Mouse (Mus musculus) midbrain, embryonic 16.5 days (tissue): Measurements from ENCODE around the gene Lcat. TPM values are rescaled to one million over a fixed set of nuclear protein-coding genes. Genes with fewer than 3 reads are reported as not detected.
A peak's percentile ranks its signal among the peaks of the same experiment; 100 is the strongest.

Experiments used
- ATAC-seq: fragments of 200-750 bp; cut with Nextera tagmentation; 2 replicates; pipeline ENCODE4 v1.8.0; 2017; ENCODE audit warnings: moderate TSS enrichment
- H3K27ac ChIP-seq: fragments of 300-500 bp; sonication (generic); 2 replicates; pipeline ENCODE4 v1.5.1; 2014; ENCODE audit warnings: mild to moderate bottlenecking, low read length, mixed read lengths
- H3K27me3 ChIP-seq: fragments of 300-500 bp; sonication (generic); 2 replicates; pipeline ENCODE4 v1.6.1; 2014; ENCODE audit warnings: low read depth, low read length, mixed read lengths; ENCODE audit not compliant: control insufficient read depth, insufficient read depth
- H3K36me3 ChIP-seq: fragments of 300-500 bp; sonication (generic); 2 replicates; pipeline ENCODE4 v1.6.1; 2014; ENCODE audit warnings: mild to moderate bottlenecking, low read length, moderate library complexity, mixed read lengths; ENCODE audit not compliant: control insufficient read depth, insufficient read depth
- H3K4me1 ChIP-seq: fragments of 300-500 bp; sonication (generic); 2 replicates; pipeline ENCODE4 v1.6.1; 2014; ENCODE audit warnings: mild to moderate bottlenecking, low read length, mixed read lengths; ENCODE audit not compliant: control insufficient read depth, insufficient read depth
- H3K4me2 ChIP-seq: fragments of 300-500 bp; sonication (generic); 2 replicates; pipeline ENCODE4 v1.6.1; 2014; ENCODE audit warnings: mild to moderate bottlenecking, low read length, mixed read lengths
- H3K4me3 ChIP-seq: fragments of 300-500 bp; sonication (generic); 2 replicates; pipeline ENCODE4 v1.5.1; 2014; ENCODE audit warnings: low read depth, mild to moderate bottlenecking, low read length, moderate library complexity, mixed read lengths
- H3K9ac ChIP-seq: fragments of 300-500 bp; sonication (generic); 2 replicates; pipeline ENCODE4 v1.6.1; 2014; ENCODE audit warnings: low read depth, low read length, mixed read lengths
- H3K9me3 ChIP-seq: fragments of 300-500 bp; sonication (generic); replicated peaks from 2 replicates; pipeline ENCODE4 v1.6.1; 2014; ENCODE audit warnings: mild to moderate bottlenecking, low read length, mixed read lengths; ENCODE audit not compliant: control insufficient read depth, poor library complexity, severe bottlenecking
- WGBS: fragments of 180-500 bp; shearing (Covaris S2); extraction: QIAGEN DNeasy Blood & Tissue Kit; methylation state at CpG from one replicate; pipeline ENCODE4 v1.1.7; 2014; 5-methylcytosine and 5-hydroxymethylcytosine counted together
- polyA plus RNA-seq: library from polyadenylated mRNA; unstranded; fragments of >200 nt; fragmentation: Nextera tagmentation; extraction: Ambion mirVana; gene quantifications from 2 replicates; pipeline ENCODE4 v1.2.1, GENCODE M21; 2015

Lcat gene
- polyA plus RNA-seq, 1 experiment from 2014 or later: 3.0 TPM

- H3K27ac ChIP-seq: no peak overlapping the region
- 82% methylated on average over 8 of the region's 8 CpGs for WGBS
- H3K27me3 ChIP-seq: peaks cover 8% of the 10 kb centered on the region
- H3K9ac ChIP-seq: no peak overlapping the region
- ATAC-seq: no peak
- no peaks in the 10 kb centered on the region for H3K4me1 ChIP-seq
- no peak overlapping the region for H3K4me3 ChIP-seq
- no peaks in the 10 kb centered on the region for H3K36me3 ChIP-seq
- H3K4me2 ChIP-seq: no peak overlapping the region
- H3K9me3 ChIP-seq: no peaks in the 10 kb centered on the region
Observed at GRCm38 (mm10) chr8:105971019-105971720, 28.0 kb upstream of the Lcat start.

GRCm38 (mm10) chr8:105969367-105969766 is 26.2 kb upstream of the Lcat start:
- H3K4me3 ChIP-seq: no peak overlapping the region
- no peaks in the 10 kb centered on the region for H3K9me3 ChIP-seq
- no peaks in the 10 kb centered on the region for H3K36me3 ChIP-seq
- ATAC-seq: no peak
- 71% methylated on average over 1 of the region's 1 CpGs for WGBS
- peaks cover 8% of the 10 kb centered on the region for H3K4me1 ChIP-seq
- H3K27me3 ChIP-seq: peaks cover 24% of the 10 kb centered on the region
- no peak overlapping the region for H3K4me2 ChIP-seq
- no peak overlapping the region for H3K9ac ChIP-seq
- H3K27ac ChIP-seq: no peak overlapping the region

DNA sequence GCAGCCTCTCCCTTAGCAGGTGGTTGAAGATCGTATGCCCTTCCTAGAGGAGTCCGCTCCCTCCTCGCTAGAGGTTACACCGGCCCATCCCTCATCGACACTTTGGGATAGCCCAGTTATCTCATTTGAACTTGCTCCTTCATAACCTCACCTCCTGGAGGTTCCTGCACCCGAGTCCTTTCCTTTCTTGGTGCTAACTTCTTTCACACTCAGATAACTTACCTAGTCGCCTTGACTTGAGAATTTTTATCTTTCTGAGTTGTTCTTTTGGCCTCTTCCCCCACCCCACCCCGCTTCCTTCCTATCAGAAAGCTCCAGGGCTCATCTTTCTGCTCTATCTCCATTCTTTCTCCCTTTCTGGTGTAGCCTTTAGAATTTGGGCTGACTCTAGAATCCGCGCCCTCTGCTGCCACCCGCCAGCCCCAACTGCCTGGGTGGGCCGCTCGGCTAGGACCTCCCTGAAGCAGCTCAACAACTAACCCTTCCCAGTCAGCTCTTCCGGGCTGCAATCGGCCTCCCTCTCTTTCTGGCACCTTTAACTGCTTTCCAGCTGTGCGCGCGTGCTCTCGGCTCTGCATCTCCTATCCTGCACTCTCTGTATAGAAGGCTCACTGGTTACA is 23.6 kb upstream of the Lcat start:
- Histone ChIP-seq H3K9me3 (no peaks in the 10 kb centered on the region), H3K4me1 (peaks cover 8% of the 10 kb centered on the region), H3K4me2 (no peak overlapping the region; the same call in 1 of the 2 replicates), H3K9ac (no peak overlapping the region), H3K27ac (no peak overlapping the region), H3K27me3 (peaks cover 24% of the 10 kb centered on the region), H3K36me3 (no peaks in the 10 kb centered on the region), H3K4me3 (no peak overlapping the region)
- 10% methylated on average over 19 of the region's 19 CpGs for WGBS
- no peak for ATAC-seq

- Histone ChIP-seq H3K9me3 (no peaks in the 10 kb centered on the region), H3K27me3 (peaks cover 24% of the 10 kb centered on the region), H3K36me3 (no peaks in the 10 kb centered on the region), H3K4me2 (peak within 1 kb of the TSS; percentile 49), H3K27ac (no peak within 1 kb of the TSS), H3K9ac (peak within 1 kb of the TSS; percentile 56), H3K4me1 (peaks cover 8% of the 10 kb centered on the region), H3K4me3 (peak within 1 kb of the TSS; percentile 37)
- 1% methylated on average over 46 of the region's 47 CpGs for WGBS
- ATAC-seq: peak; percentile 58; the same call in 1 of the 2 replicates
Observed at GRCm38 (mm10) chr8:105965905-105966341, 22.7 kb upstream of the Lcat start, which contains the start of gene Slc12a4. TSS of gene Slc12a4 (minus strand) at chr8:105966097.

GRCm38 (mm10) chr8:105965266-105965904 is 22.2 kb upstream of the Lcat start:
- no peak for ATAC-seq
- no peaks in the 10 kb centered on the region for H3K36me3 ChIP-seq
- peak overlapping the region; percentile 49 for H3K4me2 ChIP-seq
- H3K27me3 ChIP-seq: peaks cover 24% of the 10 kb centered on the region
- WGBS: 3% methylated on average over 33 of the region's 40 CpGs
- H3K27ac ChIP-seq: no peak overlapping the region
- peak overlapping the region; percentile 37 for H3K4me3 ChIP-seq
- peak overlapping the region; percentile 56 for H3K9ac ChIP-seq
- no peaks in the 10 kb centered on the region for H3K9me3 ChIP-seq
- peaks cover 8% of the 10 kb centered on the region for H3K4me1 ChIP-seq

DNA sequence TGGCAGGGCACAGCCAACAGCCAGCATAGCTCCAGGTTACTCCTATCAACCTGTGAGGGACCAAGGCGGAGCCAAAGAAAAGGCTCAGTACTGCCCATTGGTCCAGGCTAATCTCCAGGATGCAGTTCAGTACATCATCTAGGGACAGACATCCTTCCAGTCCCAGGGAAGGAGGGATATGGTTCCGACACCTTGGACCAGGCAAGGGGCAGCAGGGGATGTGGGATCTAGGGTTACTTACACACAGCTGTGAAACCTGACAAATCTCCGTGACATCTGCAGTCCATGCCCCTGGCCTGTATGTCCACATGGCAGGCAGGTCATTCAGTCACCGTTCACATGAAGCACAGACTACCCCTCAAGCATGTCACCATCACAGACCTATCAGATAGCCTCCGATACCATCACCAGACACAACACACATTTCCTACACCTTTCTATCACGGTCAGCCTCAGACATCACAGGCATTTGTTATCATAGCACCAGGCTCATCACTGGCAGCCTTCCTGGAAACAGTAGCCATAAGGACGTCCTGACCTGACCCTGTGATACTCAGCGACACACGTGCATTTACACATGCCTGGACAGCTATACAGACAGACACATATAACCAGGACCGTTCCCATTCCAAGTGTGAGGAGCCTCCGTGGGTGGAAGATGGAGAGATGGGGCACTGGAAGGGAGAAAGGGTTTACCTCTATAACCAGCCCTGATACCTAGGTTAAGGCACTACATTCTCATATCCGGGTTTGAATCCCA is 21.5 kb upstream of the Lcat start:
- peaks cover 24% of the 10 kb centered on the region for H3K27me3 ChIP-seq
- peak overlapping the region; percentile 49 for H3K4me2 ChIP-seq
- WGBS: 77% methylated on average over 12 of the region's 12 CpGs
- H3K4me3 ChIP-seq: peak overlapping the region; percentile 37; the same call in 1 of the 2 replicates
- H3K4me1 ChIP-seq: peaks cover 8% of the 10 kb centered on the region
- no peaks in the 10 kb centered on the region for H3K36me3 ChIP-seq
- H3K9me3 ChIP-seq: no peaks in the 10 kb centered on the region
- no peak for ATAC-seq
- H3K9ac ChIP-seq: no peak overlapping the region
- H3K27ac ChIP-seq: no peak overlapping the region

- Histone ChIP-seq H3K4me3 (no peak overlapping the region), H3K9ac (no peak overlapping the region), H3K4me1 (peaks cover 8% of the 10 kb centered on the region), H3K27ac (no peak overlapping the region), H3K9me3 (no peaks in the 10 kb centered on the region), H3K36me3 (no peaks in the 10 kb centered on the region), H3K27me3 (peaks cover 19% of the 10 kb centered on the region), H3K4me2 (no peak overlapping the region)
- WGBS: 92% methylated on average over 10 of the region's 10 CpGs
- no peak for ATAC-seq
Observed at GRCm38 (mm10) chr8:105961536-105961935, 18.4 kb upstream of the Lcat start.

DNA sequence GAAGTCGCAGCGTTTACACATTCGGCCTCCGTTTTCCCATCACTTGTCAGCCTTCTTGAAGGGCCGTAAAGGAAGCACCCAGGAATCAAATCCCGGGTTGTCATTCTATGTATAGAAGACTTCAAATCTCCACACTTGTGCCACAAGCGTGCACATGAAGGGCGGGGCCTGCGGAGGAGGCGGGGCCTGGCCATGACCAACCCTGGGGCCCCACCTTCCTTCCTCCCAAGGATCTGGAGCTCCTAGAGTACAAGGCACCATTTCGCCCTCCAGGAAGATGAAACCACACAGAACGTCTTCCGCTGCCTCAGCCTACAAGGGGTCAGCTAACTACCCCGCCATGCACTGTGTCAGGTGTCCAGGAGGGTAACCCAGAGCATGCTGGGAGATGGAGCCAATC is 17.9 kb upstream of the Lcat start:
- H3K4me3 ChIP-seq: no peak overlapping the region
- ATAC-seq: no peak
- 76% methylated on average over 14 of the region's 14 CpGs for WGBS

More for the DNA sequence above, 17.9 kb upstream of the Lcat start:
- Histone ChIP-seq H3K36me3 (no peaks in the 10 kb centered on the region), H3K4me2 (no peak overlapping the region), H3K27ac (no peak overlapping the region), H3K9ac (no peak overlapping the region), H3K9me3 (no peaks in the 10 kb centered on the region), H3K4me1 (peaks cover 8% of the 10 kb centered on the region), H3K27me3 (peaks cover 16% of the 10 kb centered on the region)
